Mouse (Mus musculus): ENCODE measurements around the gene Prl. TPM values are rescaled to one million over a fixed set of nuclear protein-coding genes. Genes with fewer than 3 reads are reported as not detected.

Prl gene
- polyA plus RNA-seq, 1 experiment from 2014 or later = not detected

Other genes starting within 250 kb of the Prl start
- gene Prl3d1, start 36.6 kb downstream of the Prl start, polyA plus RNA-seq (2015; fragmentation: Nextera tagmentation; extraction: Ambion mirVana) = not detected in 2 replicates
- not detected in 2 replicates for gene Prl3d2, start 64.1 kb downstream of the Prl start, polyA plus RNA-seq (2015; fragmentation: Nextera tagmentation; extraction: Ambion mirVana)
- gene Prl3d3, start 99.2 kb downstream of the Prl start, polyA plus RNA-seq (2015; fragmentation: Nextera tagmentation; extraction: Ambion mirVana) = not detected in 2 replicates
- not detected in 2 replicates for gene Prl3c1, start 139.1 kb downstream of the Prl start, polyA plus RNA-seq (2015; fragmentation: Nextera tagmentation; extraction: Ambion mirVana)
- not detected in 2 replicates for gene Prl3b1, start 184.3 kb downstream of the Prl start, polyA plus RNA-seq (2015; fragmentation: Nextera tagmentation; extraction: Ambion mirVana)
- gene Prl3a1, start 201.9 kb downstream of the Prl start, polyA plus RNA-seq (2015; fragmentation: Nextera tagmentation; extraction: Ambion mirVana) = not detected in 2 replicates